7 mouse cellular contexts compared by ENCODE assay signal in the genomic region with DNA sequence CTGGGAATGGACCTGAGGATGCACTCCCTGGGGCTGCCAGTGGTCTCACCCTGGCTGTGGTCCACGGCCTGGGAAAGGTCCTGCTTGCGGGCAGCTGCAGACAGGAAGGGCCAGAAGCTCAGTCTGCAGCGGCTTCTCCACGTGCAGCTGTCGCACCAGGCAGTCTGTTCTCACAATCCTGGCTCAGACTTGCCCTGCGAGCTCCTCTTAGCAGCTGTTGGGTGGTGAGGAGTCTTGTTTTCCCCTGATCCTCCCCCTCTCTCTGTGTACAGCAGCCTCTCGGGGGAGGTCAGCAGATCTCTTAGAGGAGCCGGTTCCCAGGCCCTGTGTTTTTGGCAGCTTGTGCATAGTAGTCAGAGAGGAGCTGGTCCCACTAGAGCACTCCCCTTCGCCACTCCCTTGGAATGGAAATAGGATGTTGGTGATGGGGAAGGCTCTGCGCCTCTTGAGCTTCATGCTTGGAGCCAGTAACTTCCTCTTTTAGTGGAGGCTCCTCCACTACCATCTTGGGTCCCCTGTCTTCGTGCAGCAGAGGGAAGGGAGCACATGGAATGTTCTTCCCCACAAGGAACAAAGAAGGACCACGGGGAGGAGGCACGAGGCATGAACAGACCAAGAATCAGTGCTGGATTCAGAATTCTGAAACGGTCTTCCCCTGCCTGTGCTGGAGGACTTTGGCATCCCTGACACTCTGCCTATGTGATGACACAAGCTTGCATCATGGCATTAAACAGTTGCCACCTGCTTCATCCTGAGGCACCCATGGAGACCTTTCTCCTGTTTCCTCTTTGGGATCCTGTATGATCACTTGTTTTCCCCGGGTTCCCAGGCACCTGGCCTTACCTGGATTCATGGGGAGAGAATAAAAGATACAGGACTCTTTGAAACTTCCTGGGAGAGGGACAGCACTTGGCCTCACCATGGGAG. TPM values are rescaled to one million over a fixed set of nuclear protein-coding genes. Genes with fewer than 3 reads are reported as not detected.
DNase-seq lines count a peak whose midpoint lies in the region; ATAC-seq and TF ChIP-seq lines count a peak whose summit lies in the region.

No protein-coding gene starts in this region.

- 74% methylated on average over 15 of the region's 15 CpGs for WGBS in neural tube, embryonic 14.5 days
- 69% methylated on average over 15 of the region's 15 CpGs for WGBS in hindbrain, embryonic 15.5 days
- WGBS in lung, postnatal 0 days, result 63% methylated on average over 15 of the region's 15 CpGs

- no peak for ATAC-seq in neural tube, embryonic 14.5 days (ENCODE audit: low read depth)
- ATAC-seq in hindbrain, embryonic 15.5 days (ENCODE audit: low FRiP score, low read depth), result no peak
- peak; percentile 74 for ATAC-seq in lung, postnatal 0 days
- ATAC-seq in erythroid progenitor cell, adult 5-6 weeks (replicated peaks; ENCODE audit: low FRiP score, poor library complexity, severe bottlenecking), result no peak

- no peaks in the 10 kb centered on the region for H3K27me3 ChIP-seq in neural tube, embryonic 14.5 days (ENCODE audit: control insufficient read depth, insufficient read depth, low read length)
- no peaks in the 10 kb centered on the region for H3K27me3 ChIP-seq in hindbrain, embryonic 15.5 days
- no peaks in the 10 kb centered on the region for H3K27me3 ChIP-seq in lung, postnatal 0 days (replicated peaks; ENCODE audit: insufficient read depth, low read length)
- no peaks in the 10 kb centered on the region for H3K27me3 ChIP-seq in testis, adult 2 months (ENCODE audit: control insufficient read depth, insufficient read depth, low read length)

- H3K4me1 ChIP-seq in neural tube, embryonic 14.5 days (ENCODE audit: control insufficient read depth, insufficient read depth, low read length), result no peaks in the 10 kb centered on the region; the same call in 1 of the 2 replicates
- 0 out of 2 replicates have a peak, but pooled peaks cover 15% of the 10 kb centered on the region for H3K4me1 ChIP-seq in hindbrain, embryonic 15.5 days (replicated peaks)
- peaks cover 10% of the 10 kb centered on the region; the same call in 1 of the 2 replicates for H3K4me1 ChIP-seq in lung, postnatal 0 days (ENCODE audit: insufficient read depth, low read depth, low read length)
- peaks cover 2% of the 10 kb centered on the region for H3K4me1 ChIP-seq in testis, adult 2 months (ENCODE audit: control insufficient read depth, insufficient read depth, low read length)

- H3K9me3 ChIP-seq in neural tube, embryonic 14.5 days (ENCODE audit: control insufficient read depth, low read length), result no peaks in the 10 kb centered on the region
- H3K9me3 ChIP-seq in hindbrain, embryonic 15.5 days, result no peaks in the 10 kb centered on the region
- no peaks in the 10 kb centered on the region for H3K9me3 ChIP-seq in lung, postnatal 0 days (ENCODE audit: low read length)

- no peak for DNase-seq in neural tube, embryonic 10.5 days (ENCODE audit: extremely low spot score, low spot score)
- peak; percentile 66 to 77 for DNase-seq in gastrocnemius, adult 8-10 months (ENCODE audit: low spot score in 2 of 2)
- peak; percentile 86 for DNase-seq in lung, postnatal 0 days (ENCODE audit: low spot score)

- TF ChIP-seq CTCF in lung, postnatal 0 days (IDR thresholded peaks at IDR 0.05), result no peak
- no peak for TF ChIP-seq CTCF in testis, adult 2 months (IDR thresholded peaks at IDR 0.05; ENCODE audit: control insufficient read depth, insufficient read depth, insufficient replicate concordance, low read depth, low read length)

- TF ChIP-seq EP300 in lung, postnatal 0 days (IDR thresholded peaks at IDR 0.05), result no peak

- no peak for TF ChIP-seq POLR2A in testis, adult 2 months (IDR thresholded peaks at IDR 0.05; ENCODE audit: control insufficient read depth, low read depth, low read length)

- no peaks in the 10 kb centered on the region; the same call in 1 of the 2 replicates for H3K36me3 ChIP-seq in neural tube, embryonic 14.5 days (ENCODE audit: control insufficient read depth, insufficient read depth, low read length)
- no peaks in the 10 kb centered on the region for H3K36me3 ChIP-seq in hindbrain, embryonic 15.5 days
- peaks cover 17% of the 10 kb centered on the region for H3K36me3 ChIP-seq in lung, postnatal 0 days (ENCODE audit: insufficient read depth, low read length)
- H3K36me3 ChIP-seq in testis, adult 2 months (ENCODE audit: control insufficient read depth, insufficient read depth, low read length), result peaks cover 2% of the 10 kb centered on the region

- H3K27ac ChIP-seq in neural tube, embryonic 14.5 days (ENCODE audit: low read depth, low read length), result no peak overlapping the region
- peak overlapping the region; percentile 53 for H3K27ac ChIP-seq in hindbrain, embryonic 15.5 days (replicated peaks)
- peak overlapping the region; percentile 38; the same call in 1 of the 2 replicates for H3K27ac ChIP-seq in lung, postnatal 0 days (ENCODE audit: low read length)
- H3K27ac ChIP-seq in testis, adult 2 months (ENCODE audit: control insufficient read depth, insufficient read depth, low read depth, low read length), result peak overlapping the region; percentile 45; the same call in 1 of the 2 replicates

- no peak overlapping the region for H3K4me3 ChIP-seq in neural tube, embryonic 14.5 days (ENCODE audit: low read depth, low read length)
- no peak overlapping the region for H3K4me3 ChIP-seq in hindbrain, embryonic 15.5 days
- H3K4me3 ChIP-seq in lung, postnatal 0 days (ENCODE audit: low read depth, low read length), result no peak overlapping the region
- no peak overlapping the region for H3K4me3 ChIP-seq in testis, adult 2 months (ENCODE audit: control insufficient read depth, low read depth, low read length)

- peak overlapping the region; percentile 21; the same call in 1 of the 2 replicates for H3K9ac ChIP-seq in neural tube, embryonic 14.5 days (replicated peaks; ENCODE audit: low read depth, low read length)
- H3K9ac ChIP-seq in hindbrain, embryonic 15.5 days, result no peak overlapping the region
- no peak overlapping the region for H3K9ac ChIP-seq in lung, postnatal 0 days (replicated peaks; ENCODE audit: low read depth)

- H3K4me2 ChIP-seq in neural tube, embryonic 14.5 days (ENCODE audit: low read depth, low read length), result no peak overlapping the region
- H3K4me2 ChIP-seq in hindbrain, embryonic 15.5 days, result no peak overlapping the region
- no peak overlapping the region for H3K4me2 ChIP-seq in lung, postnatal 0 days (replicated peaks; ENCODE audit: low read depth, low read length)

RNA-seq across cellular contexts. Expression of a gene that starts 14.3 kb away (rescaled TPM):
- polyA plus RNA-seq in neural tube, embryonic 14.5 days (2014; fragmentation: Nextera tagmentation; extraction: Ambion mirVana), result 155 and 163 TPM in 2 replicates
- total RNA-seq in gastrocnemius, adult 8-10 months (2022), result 10 to 100 TPM; 49.1 to 55.1 (median 51.9) TPM
- 137 and 140 TPM in 2 replicates for polyA plus RNA-seq in hindbrain, embryonic 15.5 days (2015; fragmentation: Nextera tagmentation; extraction: Ambion mirVana)
- polyA plus RNA-seq in lung, postnatal 0 days (2015; fragmentation: Nextera tagmentation; extraction: Ambion mirVana), result 87.3 and 96.8 TPM in 2 replicates
- polyA plus RNA-seq in testis, adult 2 months (2012; rRNA removed), result 45.4 and 48.5 TPM in 2 replicates
- 35.0 and 42.3 TPM in 2 replicates for total RNA-seq in erythroid progenitor cell, adult 5-6 weeks (2015; ENCODE audit: low replicate concordance)
- 38.7 and 50.4 TPM in 2 replicates for total RNA-seq in erythroid progenitor cell, adult 5-6 weeks (2017; ENCODE audit: low replicate concordance)

RNA-seq across cellular contexts. Expression of a gene that starts 33.4 kb away (rescaled TPM):
- 1.7 and 2.4 TPM in 2 replicates for polyA plus RNA-seq in neural tube, embryonic 14.5 days (2014; fragmentation: Nextera tagmentation; extraction: Ambion mirVana)
- 1 to 10 TPM; 1.4 to 2.6 (median 2.5) TPM for total RNA-seq in gastrocnemius, adult 8-10 months (2022)
- polyA plus RNA-seq in hindbrain, embryonic 15.5 days (2015; fragmentation: Nextera tagmentation; extraction: Ambion mirVana), result 3.1 and 3.6 TPM in 2 replicates
- polyA plus RNA-seq in lung, postnatal 0 days (2015; fragmentation: Nextera tagmentation; extraction: Ambion mirVana), result 20.4 and 21.6 TPM in 2 replicates
- 16.7 TPM in 2 replicates for polyA plus RNA-seq in testis, adult 2 months (2012; rRNA removed)
- 340 and 347 TPM in 2 replicates for total RNA-seq in erythroid progenitor cell, adult 5-6 weeks (2015; ENCODE audit: low replicate concordance)
- total RNA-seq in erythroid progenitor cell, adult 5-6 weeks (2017; ENCODE audit: low replicate concordance), result 282 and 287 TPM in 2 replicates

RNA-seq across cellular contexts. Expression of a gene that starts 43.7 kb away (rescaled TPM):
- polyA plus RNA-seq in neural tube, embryonic 14.5 days (2014; fragmentation: Nextera tagmentation; extraction: Ambion mirVana), result 166 and 198 TPM in 2 replicates
- total RNA-seq in gastrocnemius, adult 8-10 months (2022), result 100 to 1,000 TPM; 183 to 223 (median 204) TPM
- polyA plus RNA-seq in hindbrain, embryonic 15.5 days (2015; fragmentation: Nextera tagmentation; extraction: Ambion mirVana), result 222 and 230 TPM in 2 replicates
- polyA plus RNA-seq in lung, postnatal 0 days (2015; fragmentation: Nextera tagmentation; extraction: Ambion mirVana), result 140 and 185 TPM in 2 replicates
- polyA plus RNA-seq in testis, adult 2 months (2012; rRNA removed), result 17.9 and 19.6 TPM in 2 replicates
- total RNA-seq in erythroid progenitor cell, adult 5-6 weeks (2015; ENCODE audit: low replicate concordance), result 57.3 and 75.5 TPM in 2 replicates
- total RNA-seq in erythroid progenitor cell, adult 5-6 weeks (2017; ENCODE audit: low replicate concordance), result 61.7 and 70.0 TPM in 2 replicates
